Mouse (Mus musculus) embryonic fibroblast, embryonic 13.5 days (primary cell): ENCODE measurements around the gene Ticam1.

ENCODE experiments used
- CTCF ChIP-seq: IDR thresholded peaks from 2 replicates; pipeline ENCODE4 v1.5.1; 2011; ENCODE audit warnings: mild to moderate bottlenecking, control low read depth, low read length, moderate library complexity, borderline replicate concordance; ENCODE audit not compliant: insufficient read depth
- POLR2A ChIP-seq: IDR thresholded peaks from 2 replicates; pipeline ENCODE4 v1.6.1; 2011; ENCODE audit warnings: low read depth, mild to moderate bottlenecking, control low read depth, low read length, moderate library complexity

DNA sequence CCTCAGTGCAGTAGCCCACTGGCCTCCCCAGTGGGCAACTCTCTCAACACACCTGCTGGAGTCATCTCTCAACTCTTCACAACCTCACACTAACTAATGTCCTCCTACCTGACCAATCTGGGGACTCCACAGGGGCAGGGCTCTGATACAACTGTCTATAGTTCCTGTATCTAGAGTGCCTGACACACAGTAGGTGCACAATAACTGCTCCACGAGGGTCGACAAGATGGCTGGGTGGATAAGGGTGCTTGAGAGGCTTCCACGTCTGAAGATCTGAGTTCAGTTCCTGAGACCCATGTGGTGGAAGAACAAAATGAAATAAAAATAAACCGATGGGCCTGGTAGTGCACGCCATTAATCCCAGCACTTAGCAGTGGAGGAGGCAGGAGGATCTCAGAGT lies 2.6 kb downstream of the Ticam1 start:
- TF ChIP-seq POLR2A (no peak), CTCF (no peak)
